Mouse (Mus musculus) CH12.LX (cell line): ENCODE measurements around the gene Mxd1. TPM values are rescaled to one million over a fixed set of nuclear protein-coding genes. Genes with fewer than 3 reads are reported as not detected.
A peak's percentile ranks its signal among the peaks of the same experiment; 100 is the strongest.

ENCODE experiments used
- DNase-seq: peaks from one replicate; pipeline ENCODE4 v3.0.0-alpha.2; 2013; ENCODE audit errors: extremely low read depth
- H3K27ac ChIP-seq: 2 replicates; pipeline ENCODE4 v1.5.1; 2012; ENCODE audit warnings: low read depth, mild to moderate bottlenecking, control low read depth, moderate library complexity; ENCODE audit not compliant: insufficient read depth
- H3K27me3 ChIP-seq: replicated peaks from 2 replicates; pipeline ENCODE3; 2012; ENCODE audit warnings: inconsistent platforms
- H3K36me3 ChIP-seq, 2 experiments: replicated peaks in 1 of 2; 2 replicates each; pipeline versions ENCODE3 to v1.6.1; 2012; ENCODE audit warnings: inconsistent platforms in 1 of 2, low read length in 1 of 2, mild to moderate bottlenecking in 1 of 2, mixed read lengths in 1 of 2, moderate library complexity in 1 of 2; ENCODE audit not compliant: control insufficient read depth in 1 of 2, insufficient read depth in 1 of 2
- H3K4me1 ChIP-seq, 2 experiments: 2 replicates each; pipeline ENCODE4 v1.6.1; 2012; ENCODE audit warnings: inconsistent platforms in 1 of 2, moderate library complexity in 1 of 2; ENCODE audit not compliant: insufficient read depth in 2 of 2, control insufficient read depth in 1 of 2
- H3K4me2 ChIP-seq: 2 replicates; pipeline ENCODE4 v1.6.1; 2012; ENCODE audit warnings: low read depth, mild to moderate bottlenecking, control low read depth; ENCODE audit not compliant: poor library complexity, insufficient read depth, severe bottlenecking
- H3K4me3 ChIP-seq, 3 experiments: fragments of 150-350 bp in 1 of 3; sonication (generic) in 1 of 3; replicated peaks in 1 of 3; 2 replicates each; pipeline versions ENCODE3 to v1.5.1; 2011 to 2012; ENCODE audit warnings: low read depth in 2 of 3, low read length in 2 of 3, mild to moderate bottlenecking in 2 of 3, moderate library complexity in 2 of 3, control low read depth in 1 of 3, improper control_type of control experiment in 1 of 3, inconsistent platforms in 1 of 3, mixed read lengths in 1 of 3; ENCODE audit not compliant: poor library complexity in 1 of 3
- H3K79me2 ChIP-seq: replicated peaks from 2 replicates; pipeline ENCODE4 v1.6.1; 2012; ENCODE audit warnings: mild to moderate bottlenecking, moderate library complexity; ENCODE audit not compliant: control insufficient read depth, poor library complexity, insufficient read depth, severe bottlenecking; ENCODE audit errors: extremely low read depth
- H3K9ac ChIP-seq: 2 replicates; pipeline ENCODE4 v1.6.1; 2012; ENCODE audit warnings: low read depth, mild to moderate bottlenecking, control low read depth, moderate library complexity; ENCODE audit not compliant: insufficient read depth
- H3K9me3 ChIP-seq: replicated peaks from 2 replicates; pipeline ENCODE3; 2012; ENCODE audit warnings: low read length, inconsistent platforms, mixed read lengths
- CHD1 ChIP-seq: IDR thresholded peaks from 2 replicates; pipeline ENCODE4 v1.6.1; 2012; ENCODE audit warnings: low read depth, low read length, improper control_type of control experiment, inconsistent platforms
- CHD2 ChIP-seq: IDR thresholded peaks from 2 replicates; pipeline ENCODE4 v1.6.1; 2011; ENCODE audit warnings: low read length, improper control_type of control experiment
- CTCF ChIP-seq, 2 experiments: IDR thresholded peaks in 1 of 2; conservative IDR thresholded peaks in 1 of 2; 2 replicates each; pipeline ENCODE4 v1.5.1; 2011 to 2012; ENCODE audit warnings: low read depth in 2 of 2, low read length in 2 of 2, improper control_type of control experiment in 1 of 2, inconsistent platforms in 1 of 2, mild to moderate bottlenecking in 1 of 2, moderate library complexity in 1 of 2
- ELF1 ChIP-seq: IDR thresholded peaks from 2 replicates; pipeline ENCODE4 v1.6.1; 2014; ENCODE audit warnings: low read depth, mild to moderate bottlenecking, inconsistent platforms, low read length, improper control_type of control experiment
- EP300 ChIP-seq: IDR thresholded peaks from 2 replicates; pipeline ENCODE4 v1.6.1; 2011; ENCODE audit warnings: low read length, improper control_type of control experiment
- ETS1 ChIP-seq: conservative IDR thresholded peaks from 2 replicates; pipeline ENCODE4 v1.6.1; 2012; ENCODE audit warnings: low read depth, mild to moderate bottlenecking, inconsistent platforms, low read length, improper control_type of control experiment, moderate library complexity
- GABPA ChIP-seq: IDR thresholded peaks from 2 replicates; pipeline ENCODE4 v1.6.1; 2012; ENCODE audit warnings: low read depth, low read length, improper control_type of control experiment, inconsistent platforms; ENCODE audit not compliant: insufficient replicate concordance
- HCFC1 ChIP-seq: IDR thresholded peaks from 2 replicates; pipeline ENCODE4 v1.6.1; 2012; ENCODE audit warnings: low read depth, mild to moderate bottlenecking, inconsistent platforms, low read length, improper control_type of control experiment
- IRF4 ChIP-seq: IDR thresholded peaks from 2 replicates; pipeline ENCODE4 v1.6.1; 2014; ENCODE audit warnings: low read depth, mild to moderate bottlenecking, inconsistent platforms, low read length, improper control_type of control experiment
- JUND ChIP-seq: conservative IDR thresholded peaks from 2 replicates; pipeline ENCODE4 v1.6.1; 2011; ENCODE audit warnings: low read depth, low read length, improper control_type of control experiment
- KAT2A ChIP-seq: IDR thresholded peaks from 2 replicates; pipeline ENCODE4 v1.6.1; 2012; ENCODE audit warnings: low read length, improper control_type of control experiment, inconsistent platforms; ENCODE audit not compliant: insufficient replicate concordance
- MAFK ChIP-seq: IDR thresholded peaks from 2 replicates; pipeline ENCODE4 v1.6.1; 2011; ENCODE audit warnings: low read length, improper control_type of control experiment; ENCODE audit not compliant: insufficient replicate concordance
- MAZ ChIP-seq: IDR thresholded peaks from 2 replicates; pipeline ENCODE4 v1.6.1; 2012; ENCODE audit warnings: low read depth, mild to moderate bottlenecking, inconsistent platforms, low read length, improper control_type of control experiment, moderate library complexity
- MEF2A ChIP-seq: IDR thresholded peaks from 2 replicates; pipeline ENCODE4 v1.6.1; 2014; ENCODE audit warnings: low read depth, mild to moderate bottlenecking, inconsistent platforms, low read length, improper control_type of control experiment, borderline replicate concordance
- MXI1 ChIP-seq: IDR thresholded peaks from 2 replicates; pipeline ENCODE4 v1.6.1; 2011; ENCODE audit warnings: mild to moderate bottlenecking, low read depth, low read length, improper control_type of control experiment
- NELFE ChIP-seq: IDR thresholded peaks from 2 replicates; pipeline ENCODE4 v1.6.1; 2011; ENCODE audit warnings: low read depth, low read length, improper control_type of control experiment
- NRF1 ChIP-seq: IDR thresholded peaks from 2 replicates; pipeline ENCODE4 v1.6.1; 2014; ENCODE audit warnings: low read depth, mild to moderate bottlenecking, inconsistent platforms, low read length, improper control_type of control experiment, moderate library complexity
- PAX5 ChIP-seq: IDR thresholded peaks from 2 replicates; pipeline ENCODE4 v1.6.1; 2012; ENCODE audit warnings: low read length, inconsistent platforms, mixed read lengths
- POLR2A ChIP-seq: IDR thresholded peaks from 2 replicates; pipeline ENCODE4 v1.6.1; 2011; ENCODE audit warnings: low read depth, mild to moderate bottlenecking, improper control_type of control experiment, low read length
- POLR2AphosphoS2 ChIP-seq: IDR thresholded peaks from 2 replicates; pipeline ENCODE4 v1.6.1; 2011; ENCODE audit warnings: low read depth, low read length, improper control_type of control experiment
- RCOR1 ChIP-seq: conservative IDR thresholded peaks from 2 replicates; pipeline ENCODE4 v1.6.1; 2012; ENCODE audit warnings: low read depth, mild to moderate bottlenecking, inconsistent platforms, low read length, improper control_type of control experiment
- SIN3A ChIP-seq: IDR thresholded peaks from 2 replicates; pipeline ENCODE4 v1.6.1; 2012; ENCODE audit warnings: low read length, improper control_type of control experiment, inconsistent platforms
- SMC3 ChIP-seq: IDR thresholded peaks from 2 replicates; pipeline ENCODE4 v1.6.1; 2011; ENCODE audit warnings: low read depth, low read length, improper control_type of control experiment
- TBP ChIP-seq: conservative IDR thresholded peaks from 2 replicates; pipeline ENCODE4 v1.6.1; 2011; ENCODE audit warnings: low read depth, low read length, improper control_type of control experiment
- TCF12 ChIP-seq: IDR thresholded peaks from 2 replicates; pipeline ENCODE4 v1.6.1; 2014; ENCODE audit warnings: low read depth, mild to moderate bottlenecking, inconsistent platforms, low read length, improper control_type of control experiment
- UBTF ChIP-seq: IDR thresholded peaks from 2 replicates; pipeline ENCODE4 v1.6.1; 2012; ENCODE audit warnings: low read depth, mild to moderate bottlenecking, inconsistent platforms, low read length, improper control_type of control experiment, moderate library complexity
- USF1 ChIP-seq: IDR thresholded peaks from 2 replicates; pipeline ENCODE4 v1.6.1; 2014; ENCODE audit warnings: low read depth, mild to moderate bottlenecking, inconsistent platforms, low read length, improper control_type of control experiment
- USF2 ChIP-seq: conservative IDR thresholded peaks from 2 replicates; pipeline ENCODE4 v1.6.1; 2011; ENCODE audit warnings: low read depth, low read length, improper control_type of control experiment
- ZC3H11A ChIP-seq: IDR thresholded peaks from 2 replicates; pipeline ENCODE4 v1.6.1; 2012; ENCODE audit warnings: low read depth, mild to moderate bottlenecking, inconsistent platforms, low read length, improper control_type of control experiment
- ZMIZ1 ChIP-seq: IDR thresholded peaks from 2 replicates; pipeline ENCODE4 v1.6.1; 2012; ENCODE audit warnings: low read depth, mild to moderate bottlenecking, inconsistent platforms, low read length, improper control_type of control experiment
- ZNF384 ChIP-seq: IDR thresholded peaks from 2 replicates; pipeline ENCODE4 v1.6.1; 2012; ENCODE audit warnings: low read depth, low read length, improper control_type of control experiment, inconsistent platforms
- dilution Hi-C: fragments of 300-500 bp; cut with MboI; formaldehyde crosslinking; loops from 2 replicates; pipeline ENCODE4 v1.14.3; 2020; ENCODE audit warnings: low sequenced_read_pairs; ENCODE audit not compliant: extremely low pct_unique_long_range_greater_than_20kb, extremely low pct_ligation_motif_present
- in situ Hi-C: fragments of 300-500 bp; cut with MboI; formaldehyde crosslinking; loops from 3 replicates; pipeline ENCODE4 v1.14.3; 2019; ENCODE audit warnings: low sequenced_read_pairs, low pct_ligation_motif_present, low pct_unique_long_range_greater_than_20kb, mixed read lengths
- polyA plus RNA-seq: library from polyadenylated mRNA; unstranded; fragments of >175 nt; gene quantifications from 2 replicates; pipeline ENCODE4 v1.2.1, GENCODE M21; 2012; ENCODE audit warnings: low read depth; ENCODE audit not compliant: insufficient read length
- total RNA-seq, 2 experiments: library from RNA; depleted of rRNA; stranded (reverse); fragments of 300-350 nt in 1 of 2; fragments of >200 nt in 1 of 2; gene quantifications; 2 replicates each; pipeline ENCODE4 v1.2.3; 2012 to 2014

Gene Mxd1
- total and polyA plus RNA-seq, 3 experiments, result 0.50 to 1.6 (median 0.97) TPM

DNA sequence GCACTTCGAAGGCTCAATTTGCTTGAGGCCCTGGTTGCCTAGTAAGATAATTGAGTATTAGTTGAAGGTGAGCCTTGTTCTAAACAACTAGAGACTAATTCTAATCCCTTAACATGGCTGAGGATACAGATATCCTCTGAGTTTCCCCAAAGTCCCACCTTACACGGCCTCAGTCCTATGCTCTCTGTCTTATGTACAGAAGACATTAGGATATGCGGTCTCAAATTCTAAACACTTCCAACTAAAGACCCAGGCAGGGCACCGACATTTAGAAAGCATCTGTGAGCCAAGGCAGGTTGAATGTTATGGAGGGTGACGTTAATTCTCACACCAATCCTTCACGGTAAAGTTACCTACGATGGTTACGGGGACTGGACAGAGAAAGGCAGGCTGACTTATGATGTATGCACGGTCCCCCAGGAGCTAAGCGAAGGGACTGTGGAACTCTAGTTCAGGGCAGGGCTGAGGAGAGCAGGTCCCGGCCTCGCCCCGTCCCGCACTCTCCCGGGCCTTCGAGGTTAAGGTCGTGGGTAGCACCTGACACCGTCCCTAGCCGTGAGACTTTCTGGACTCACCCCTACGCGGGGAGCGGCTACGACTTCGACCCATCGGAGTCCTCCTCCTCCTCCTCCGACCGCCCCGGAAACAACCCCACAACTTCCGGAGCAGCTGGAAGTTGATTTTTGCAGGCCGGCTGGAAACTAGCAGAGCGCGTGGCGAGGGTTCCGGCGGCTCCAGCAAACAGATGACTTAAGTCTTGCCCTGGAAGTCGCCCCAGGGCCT lies 15.1 kb upstream of the Mxd1 start, which contains the start of gene Snrnp27:
Gene Snrnp27 (minus strand): TSS at position 651 of the 783 bp plus-strand sequence.
- peak within 1 kb of the TSS; percentile 90 for H3K9ac ChIP-seq
- H3K27ac ChIP-seq, result peak within 1 kb of the TSS; percentile 52
- peaks cover 2 to 17% of the 10 kb centered on the region in 2 experiments; a peak in 3 of 4 replicates for H3K4me1 ChIP-seq
- TF ChIP-seq RCOR1, result no peak
- TF ChIP-seq NRF1, result 0 out of 2 replicates have a peak, but pooled peaks have one; percentile 45
- TF ChIP-seq NELFE, result peak; percentile 86
- peak; percentile 97 for TF ChIP-seq HCFC1
- no peak for TF ChIP-seq ZC3H11A
- peak; percentile 61; the same call in 1 of the 2 replicates for TF ChIP-seq MEF2A
- peak; percentile 70 for TF ChIP-seq MXI1
- no peak for TF ChIP-seq CTCF (conservative IDR thresholded peaks at IDR 0.05 in 1 of 2, IDR thresholded peaks at IDR 0.05 in 1 of 2; ENCODE audit: low read depth in 2 of 2, low read length in 2 of 2)
- no peak for TF ChIP-seq EP300
- no peak for TF ChIP-seq PAX5
- 0 out of 2 replicates have a peak, but pooled peaks have one; percentile 58 for TF ChIP-seq ZMIZ1
- peak; percentile 80 for TF ChIP-seq SIN3A
- TF ChIP-seq IRF4, result peak; percentile 75; the same call in 1 of the 2 replicates
- no peak for TF ChIP-seq ZNF384
- peak; percentile 58; the same call in 1 of the 2 replicates for TF ChIP-seq UBTF
- TF ChIP-seq JUND, result no peak
- TF ChIP-seq POLR2A, result peak; percentile 88
- peak; percentile 93 for TF ChIP-seq CHD2
- TF ChIP-seq MAZ, result peak; percentile 100
- TF ChIP-seq ELF1, result peak; percentile 86
- no peak for TF ChIP-seq SMC3
- no peak for TF ChIP-seq CHD1
- peak; percentile 97 for TF ChIP-seq KAT2A
- TF ChIP-seq USF1, result no peak
- TF ChIP-seq MAFK, result no peak
- TF ChIP-seq GABPA, result peak; percentile 14; the same call in 1 of the 2 replicates
- peak; percentile 97 for TF ChIP-seq TCF12
- no peak for TF ChIP-seq POLR2AphosphoS2
- TF ChIP-seq USF2, result no peak
- TF ChIP-seq TBP, result peak; percentile 95
- TF ChIP-seq ETS1, result no peak
- in situ Hi-C loops (no loop called here), dilution Hi-C loops (no loop called here)
- no peaks in the 10 kb centered on the region for H3K9me3 ChIP-seq
- H3K79me2 ChIP-seq, result peaks cover 8% of the 10 kb centered on the region
- H3K4me2 ChIP-seq, result peak within 1 kb of the TSS; percentile 93
- peak; percentile 90 for DNase-seq
- H3K4me3 ChIP-seq, result peak within 1 kb of the TSS; percentile 91 to 98 (median 97)
- H3K27me3 ChIP-seq, result no peaks in the 10 kb centered on the region
- H3K36me3 ChIP-seq, result peaks cover 24 to 44% of the 10 kb centered on the region in 2 experiments
